Mouse (Mus musculus) heart, postnatal 10 days (tissue): ENCODE measurements around the gene Zfp93. TPM values are rescaled to one million over a fixed set of nuclear protein-coding genes. Genes with fewer than 3 reads are reported as not detected.

Experiments
- DNase-seq, 2 experiments: peaks; one replicate each; pipeline ENCODE4 v3.0.0; 2021
- intact Hi-C: fragments of 180-260 bp; cut with DNase I; formaldehyde crosslinking; loops from one replicate; pipeline ENCODE4 v1.15.1; 2025
- total RNA-seq, 2 experiments: library from RNA; stranded (reverse); gene quantifications; 2 replicates each; pipeline ENCODE4 v1.2.3; 2021

Zfp93 gene
- total RNA-seq, 2 experiments from 2014 or later = 3.5 to 5.0 TPM

GRCm38 (mm10) chr7:24325675-24326128 is 55.5 kb downstream of the Zfp93 start:
- intact Hi-C loops = no loop called here
- DNase-seq = no peak

DNA sequence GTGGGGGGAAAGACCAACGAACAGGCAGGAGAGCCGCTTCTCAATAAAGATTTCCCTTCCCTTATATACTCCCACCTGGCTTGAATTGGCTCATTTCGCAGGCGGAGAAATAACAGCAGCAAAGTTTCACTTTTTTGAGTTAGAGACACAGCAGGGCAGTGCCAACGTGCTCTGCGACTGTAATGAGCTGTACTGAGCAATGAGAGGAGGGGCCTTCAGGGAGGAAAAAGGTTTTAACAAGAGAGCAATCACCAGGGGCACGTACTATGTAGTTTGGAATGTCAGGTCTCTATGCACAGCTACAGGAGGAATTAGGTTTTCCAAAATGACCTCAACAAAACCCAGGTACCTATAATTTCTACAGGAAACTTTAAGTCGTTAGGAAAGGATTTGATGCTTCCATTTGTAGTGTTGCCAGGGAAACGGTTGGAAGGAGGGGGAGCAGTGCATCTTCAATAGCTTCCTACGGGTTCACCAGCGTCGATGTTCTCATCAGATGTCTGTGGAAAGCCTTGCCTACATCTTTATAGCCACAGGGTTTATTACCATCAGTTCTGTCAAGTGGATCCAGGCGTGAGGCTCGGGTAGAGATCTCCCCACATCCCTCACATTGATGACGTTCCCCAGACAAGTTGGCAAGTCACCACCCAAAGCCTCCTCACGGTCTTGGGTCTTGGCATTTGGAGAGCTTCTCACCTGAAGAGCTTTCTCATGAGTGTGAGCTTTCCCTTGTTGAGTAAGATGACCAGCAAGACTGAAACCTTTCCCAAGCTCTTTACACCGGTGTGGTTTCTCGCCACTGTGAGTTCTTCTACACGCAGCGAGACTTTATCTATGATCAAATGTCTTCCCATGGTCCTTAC is 56.3 kb downstream of the Zfp93 start:
- no peak for DNase-seq
- intact Hi-C loops = no loop called here

Other genes with a start within 250 kb of the Zfp93 start
- not detected for gene Vmn1r183, start 217.2 kb upstream of the Zfp93 start, total RNA-seq
- 10 to 100 TPM in 1 of 2 experiments, 1 to 10 TPM in 1; 9.5 to 10.3 TPM for gene Zfp180, start 188.5 kb upstream of the Zfp93 start, total RNA-seq
- 1 to 10 TPM; 3.1 to 3.8 TPM for gene Zfp112, start 158.1 kb upstream of the Zfp93 start, total RNA-seq
- 1 to 10 TPM; 4.6 to 6.0 TPM for gene Zfp235, start 136.3 kb upstream of the Zfp93 start, total RNA-seq
- gene Zfp114, start 95.4 kb upstream of the Zfp93 start, total RNA-seq = under 1 TPM; 0.12 to 0.19 TPM
- gene Zfp111, start 59.0 kb upstream of the Zfp93 start, total RNA-seq = 1 to 10 TPM; 4.7 to 9.8 TPM
- 1 to 10 TPM; 1.3 to 2.1 TPM for gene Zfp109, start 32.9 kb upstream of the Zfp93 start, total RNA-seq
- gene Zfp108, start 15.6 kb upstream of the Zfp93 start, total RNA-seq = 1 to 10 TPM; 1.4 to 1.7 TPM
- 1 to 10 TPM; 4.0 to 5.5 TPM for gene Zfp61, start 30.8 kb downstream of the Zfp93 start, total RNA-seq
- 1 to 10 TPM; 2.2 to 2.5 TPM for gene Zfp94, start 46.2 kb downstream of the Zfp93 start, total RNA-seq
- gene Tescl, start 63.5 kb downstream of the Zfp93 start, total RNA-seq = under 1 TPM in 1 of 2 experiments, not detected in 1; 0.31 TPM
- not detected for gene Lypd5, start 78.8 kb downstream of the Zfp93 start, total RNA-seq
- 1 to 10 TPM; 1.2 to 2.2 TPM for gene Kcnn4, start 99.8 kb downstream of the Zfp93 start, total RNA-seq
- 10 to 100 TPM; 12.8 to 14.9 TPM for gene Smg9, start 129.2 kb downstream of the Zfp93 start, total RNA-seq
- gene Irgc1, start 181.9 kb downstream of the Zfp93 start, total RNA-seq = not detected
- gene Plaur, start 192.1 kb downstream of the Zfp93 start, total RNA-seq = 1 to 10 TPM; 4.2 to 6.1 TPM
- 10 to 100 TPM; 18.6 to 22.7 TPM for gene Cadm4, start 211.6 kb downstream of the Zfp93 start, total RNA-seq
- 10 to 100 TPM; 15.3 to 18.8 TPM for gene Zfp428, start 236.6 kb downstream of the Zfp93 start, total RNA-seq
- not detected for gene AC161166.1, start 242.0 kb downstream of the Zfp93 start, total RNA-seq